Mouse (Mus musculus) MEL (cell line): Measurements from ENCODE around the gene Serpinb11. TPM values are rescaled to one million over a fixed set of nuclear protein-coding genes. Genes with fewer than 3 reads are reported as not detected.

ENCODE experiments used
- DNase-seq: peaks from one replicate; pipeline ENCODE4 v3.0.0; 2011; ENCODE audit warnings: low read depth, low spot score
- H3K27ac ChIP-seq: 2 replicates; pipeline ENCODE4 v1.5.1; 2012; ENCODE audit warnings: low read depth, mild to moderate bottlenecking, control low read depth, low read length, moderate library complexity; ENCODE audit not compliant: control insufficient read depth
- H3K27me3 ChIP-seq, 2 experiments: fragments of 150-350 bp in 1 of 2; sonication (generic) in 1 of 2; 2 replicates each; pipeline ENCODE4 v1.6.1; 2012; ENCODE audit warnings: low read length in 2 of 2, mild to moderate bottlenecking in 2 of 2, improper control_type of control experiment in 1 of 2, moderate library complexity in 1 of 2; ENCODE audit not compliant: insufficient read depth in 2 of 2, control insufficient read depth in 1 of 2
- H3K36me3 ChIP-seq, 2 experiments: 2 replicates each; pipeline ENCODE4 v1.6.1; 2012 to 2014; ENCODE audit warnings: low read length in 2 of 2, improper control_type of control experiment in 1 of 2, inconsistent platforms in 1 of 2, mild to moderate bottlenecking in 1 of 2; ENCODE audit not compliant: insufficient read depth in 2 of 2, control insufficient read depth in 1 of 2
- H3K4me1 ChIP-seq, 2 experiments: fragments of 150-350 bp in 1 of 2; sonication (generic) in 1 of 2; 2 replicates each; pipeline ENCODE4 v1.6.1; 2012; ENCODE audit warnings: low read length in 2 of 2, improper control_type of control experiment in 1 of 2, mild to moderate bottlenecking in 1 of 2; ENCODE audit not compliant: insufficient read depth in 2 of 2, control insufficient read depth in 1 of 2
- H3K4me3 ChIP-seq, 2 experiments: fragments of 150-350 bp in 1 of 2; sonication (generic) in 1 of 2; 2 replicates each; pipeline ENCODE4 v1.5.1; 2012; ENCODE audit warnings: low read depth in 2 of 2, low read length in 2 of 2, mild to moderate bottlenecking in 2 of 2, moderate library complexity in 2 of 2, control low read depth in 1 of 2, improper control_type of control experiment in 1 of 2; ENCODE audit not compliant: control insufficient read depth in 1 of 2, insufficient read depth in 1 of 2
- H3K79me2 ChIP-seq: 2 replicates; pipeline ENCODE4 v1.6.1; 2012; ENCODE audit warnings: mild to moderate bottlenecking, low read length, moderate library complexity; ENCODE audit not compliant: control insufficient read depth, poor library complexity, insufficient read depth
- H3K9ac ChIP-seq: 2 replicates; pipeline ENCODE4 v1.6.1; 2012; ENCODE audit warnings: low read depth, mild to moderate bottlenecking, control low read depth, low read length, moderate library complexity; ENCODE audit not compliant: control insufficient read depth, poor library complexity, severe bottlenecking
- H3K9me3 ChIP-seq: fragments of 150-350 bp; sonication (generic); replicated peaks from 2 replicates; pipeline ENCODE4 v1.6.1; 2012; ENCODE audit warnings: mild to moderate bottlenecking, low read length, improper control_type of control experiment, moderate library complexity; ENCODE audit not compliant: insufficient read depth
- BHLHE40 ChIP-seq: IDR thresholded peaks from 2 replicates; pipeline ENCODE4 v1.6.1; 2012; ENCODE audit warnings: low read depth, mild to moderate bottlenecking, inconsistent platforms, low read length, improper control_type of control experiment, borderline replicate concordance
- CHD1 ChIP-seq: IDR thresholded peaks from 2 replicates; pipeline ENCODE4 v1.6.1; 2012; ENCODE audit warnings: low read depth, mild to moderate bottlenecking, inconsistent platforms, low read length, improper control_type of control experiment
- CHD2 ChIP-seq: IDR thresholded peaks from 2 replicates; pipeline ENCODE4 v1.6.1; 2011; ENCODE audit warnings: low read length, improper control_type of control experiment
- CTCF ChIP-seq, 3 experiments: IDR thresholded peaks in 2 of 3; conservative IDR thresholded peaks in 1 of 3; 2 replicates each; pipeline ENCODE4 v1.5.1; 2011 to 2012; ENCODE audit warnings: low read length in 3 of 3, low read depth in 2 of 3, mild to moderate bottlenecking in 2 of 3, improper control_type of control experiment in 1 of 3, inconsistent platforms in 1 of 3, mixed read lengths in 1 of 3, moderate library complexity in 1 of 3; ENCODE audit not compliant: control insufficient read depth in 1 of 3, insufficient read depth in 1 of 3, poor library complexity in 1 of 3, severe bottlenecking in 1 of 3
- E2F4 ChIP-seq: IDR thresholded peaks from 2 replicates; pipeline ENCODE4 v1.6.1; 2011; ENCODE audit warnings: low read depth, low read length, improper control_type of control experiment, borderline replicate concordance
- EP300 ChIP-seq, 2 experiments: IDR thresholded peaks; 2 replicates each; pipeline ENCODE4 v1.6.1; 2011; ENCODE audit warnings: improper control_type of control experiment in 2 of 2, low read length in 2 of 2, low read depth in 1 of 2, mild to moderate bottlenecking in 1 of 2
- ETS1 ChIP-seq: IDR thresholded peaks from 2 replicates; pipeline ENCODE4 v1.6.1; 2012; ENCODE audit warnings: low read depth, mild to moderate bottlenecking, inconsistent platforms, low read length, improper control_type of control experiment, moderate library complexity
- GABPA ChIP-seq: IDR thresholded peaks from 2 replicates; pipeline ENCODE4 v1.6.1; 2012; ENCODE audit warnings: low read depth, mild to moderate bottlenecking, inconsistent platforms, low read length, improper control_type of control experiment, moderate library complexity
- GATA1 ChIP-seq: IDR thresholded peaks from 2 replicates; pipeline ENCODE4 v1.6.1; 2011; ENCODE audit warnings: low read depth, low read length, improper control_type of control experiment
- HCFC1 ChIP-seq: IDR thresholded peaks from 2 replicates; pipeline ENCODE4 v1.6.1; 2012; ENCODE audit warnings: low read depth, mild to moderate bottlenecking, inconsistent platforms, low read length, improper control_type of control experiment, moderate library complexity
- JUND ChIP-seq: IDR thresholded peaks from 2 replicates; pipeline ENCODE4 v1.6.1; 2011; ENCODE audit warnings: low read depth, mild to moderate bottlenecking, improper control_type of control experiment, low read length
- KAT2A ChIP-seq: conservative IDR thresholded peaks from 2 replicates; pipeline ENCODE4 v1.6.1; 2012; ENCODE audit warnings: low read depth, low read length, improper control_type of control experiment, inconsistent platforms
- MAFK ChIP-seq: IDR thresholded peaks from 2 replicates; pipeline ENCODE4 v1.6.1; 2011; ENCODE audit warnings: low read depth, mild to moderate bottlenecking, low read length, improper control_type of control experiment, borderline replicate concordance
- MAX ChIP-seq: IDR thresholded peaks from 2 replicates; pipeline ENCODE4 v1.6.1; 2011; ENCODE audit warnings: low read length, improper control_type of control experiment
- MAZ ChIP-seq: IDR thresholded peaks from 2 replicates; pipeline ENCODE4 v1.6.1; 2012; ENCODE audit warnings: low read depth, mild to moderate bottlenecking, inconsistent platforms, low read length, improper control_type of control experiment
- MEF2A ChIP-seq: IDR thresholded peaks from 2 replicates; pipeline ENCODE4 v1.6.1; 2014; ENCODE audit warnings: low read depth, mild to moderate bottlenecking, inconsistent platforms, low read length, improper control_type of control experiment; ENCODE audit not compliant: poor library complexity, insufficient replicate concordance, severe bottlenecking; ENCODE audit errors: extremely low read depth
- MYC ChIP-seq: IDR thresholded peaks from 2 replicates; pipeline ENCODE4 v1.6.1; 2011; ENCODE audit warnings: low read depth, mild to moderate bottlenecking, low read length, improper control_type of control experiment, moderate library complexity
- NELFE ChIP-seq: IDR thresholded peaks from 2 replicates; pipeline ENCODE4 v1.6.1; 2011; ENCODE audit warnings: low read depth, low read length, improper control_type of control experiment
- NRF1 ChIP-seq: IDR thresholded peaks from 2 replicates; pipeline ENCODE4 v1.6.1; 2014; ENCODE audit warnings: low read depth, mild to moderate bottlenecking, inconsistent platforms, low read length, improper control_type of control experiment, moderate library complexity; ENCODE audit not compliant: poor library complexity, insufficient read depth, severe bottlenecking
- RCOR1 ChIP-seq: IDR thresholded peaks from 2 replicates; pipeline ENCODE4 v1.6.1; 2012; ENCODE audit warnings: low read depth, mild to moderate bottlenecking, inconsistent platforms, low read length, improper control_type of control experiment
- SIN3A ChIP-seq: IDR thresholded peaks from 2 replicates; pipeline ENCODE4 v1.6.1; 2012; ENCODE audit warnings: low read length, improper control_type of control experiment, inconsistent platforms
- SMC3 ChIP-seq: IDR thresholded peaks from 2 replicates; pipeline ENCODE4 v1.6.1; 2011; ENCODE audit warnings: low read depth, low read length, improper control_type of control experiment
- TAL1 ChIP-seq: IDR thresholded peaks from 2 replicates; pipeline ENCODE4 v1.6.1; 2012; ENCODE audit warnings: mild to moderate bottlenecking, inconsistent platforms, low read length, moderate library complexity, mixed read lengths
- TBP ChIP-seq: IDR thresholded peaks from 2 replicates; pipeline ENCODE4 v1.8.0; 2011; ENCODE audit warnings: low read depth, low read length, improper control_type of control experiment
- TCF12 ChIP-seq: IDR thresholded peaks from 2 replicates; pipeline ENCODE4 v1.6.1; 2014; ENCODE audit warnings: low read depth, mild to moderate bottlenecking, inconsistent platforms, low read length, improper control_type of control experiment, moderate library complexity
- UBTF ChIP-seq: IDR thresholded peaks from 2 replicates; pipeline ENCODE4 v1.6.1; 2012; ENCODE audit warnings: low read depth, mild to moderate bottlenecking, inconsistent platforms, low read length, improper control_type of control experiment, moderate library complexity, borderline replicate concordance; ENCODE audit not compliant: insufficient read depth
- USF1 ChIP-seq: IDR thresholded peaks from 2 replicates; pipeline ENCODE4 v1.6.1; 2014; ENCODE audit warnings: low read depth, mild to moderate bottlenecking, inconsistent platforms, low read length, improper control_type of control experiment, moderate library complexity
- USF2 ChIP-seq, 2 experiments: IDR thresholded peaks; 2 replicates each; pipeline ENCODE4 v1.6.1; 2011 to 2012; ENCODE audit warnings: improper control_type of control experiment in 2 of 2, low read length in 2 of 2, borderline replicate concordance in 1 of 2, inconsistent platforms in 1 of 2, low read depth in 1 of 2, mild to moderate bottlenecking in 1 of 2; ENCODE audit not compliant: insufficient read depth in 1 of 2
- ZKSCAN1 ChIP-seq: IDR thresholded peaks from 2 replicates; pipeline ENCODE4 v1.6.1; 2012; ENCODE audit warnings: low read depth, mild to moderate bottlenecking, inconsistent platforms, low read length, improper control_type of control experiment, moderate library complexity
- ZNF384 ChIP-seq: IDR thresholded peaks from 2 replicates; pipeline ENCODE4 v1.6.1; 2012; ENCODE audit warnings: low read depth, mild to moderate bottlenecking, inconsistent platforms, low read length, improper control_type of control experiment
- polyA plus RNA-seq, 2 experiments: library from polyadenylated mRNA; stranded (reverse) in 1 of 2; unstranded in 1 of 2; fragments of >175 nt in 1 of 2; fragments of >200 nt in 1 of 2; gene quantifications; 2 replicates each; pipeline versions ENCODE4 v1.2.1 to v1.2.4; 2012; ENCODE audit warnings: low replicate concordance in 2 of 2, low read depth in 1 of 2; ENCODE audit not compliant: insufficient read length in 2 of 2, insufficient read depth in 1 of 2, missing spikeins in 1 of 2
- total RNA-seq: library from RNA; depleted of rRNA; stranded (reverse); fragments of 300-350 nt; gene quantifications from 2 replicates; pipeline ENCODE4 v1.2.3, GENCODE M21; 2012

Serpinb11 gene
- total and polyA plus RNA-seq, 3 experiments, result not detected

GRCm38 (mm10) chr1:107351115-107351514, 9.9 kb upstream of the Serpinb11 start:
- TF ChIP-seq RCOR1 (no peak), GATA1 (no peak), USF1 (no peak), GABPA (no peak), HCFC1 (no peak), CHD1 (no peak), TAL1 (no peak), ZNF384 (no peak), MAX (no peak), CTCF (IDR thresholded peaks at IDR 0.05 in 2 of 3, conservative IDR thresholded peaks at IDR 0.05 in 1 of 3; ENCODE audit: control insufficient read depth in 1 of 3, insufficient read depth in 1 of 3, low read depth in 2 of 3, low read length in 3 of 3, poor library complexity in 1 of 3, severe bottlenecking in 1 of 3) (no peak), KAT2A (no peak), CHD2 (no peak), MYC (no peak), E2F4 (no peak), TCF12 (no peak), SIN3A (no peak), MAZ (no peak), MEF2A (no peak), MAFK (no peak)
- no peaks in the 10 kb centered on the region for H3K27me3 ChIP-seq
- no peaks in the 10 kb centered on the region for H3K4me1 ChIP-seq
- DNase-seq, result no peak
- H3K9ac ChIP-seq, result no peak overlapping the region
- H3K36me3 ChIP-seq, result no peaks in the 10 kb centered on the region
- H3K4me3 ChIP-seq, result no peak overlapping the region
- H3K9me3 ChIP-seq, result no peaks in the 10 kb centered on the region
- H3K79me2 ChIP-seq, result no peaks in the 10 kb centered on the region
- H3K27ac ChIP-seq, result no peak overlapping the region

- peak; percentile 66 for DNase-seq
- H3K9ac ChIP-seq, result no peak overlapping the region
- TF ChIP-seq E2F4 (no peak), NRF1 (no peak), TCF12 (no peak), ETS1 (no peak), CTCF (IDR thresholded peaks at IDR 0.05 in 2 of 3, conservative IDR thresholded peaks at IDR 0.05 in 1 of 3; ENCODE audit: control insufficient read depth in 1 of 3, insufficient read depth in 1 of 3, low read depth in 2 of 3, low read length in 3 of 3, poor library complexity in 1 of 3, severe bottlenecking in 1 of 3) (peak; percentile 52 to 91 (median 91)), ZKSCAN1 (no peak), HCFC1 (no peak), JUND (no peak), TAL1 (no peak), GABPA (no peak), UBTF (no peak), CHD2 (no peak), CHD1 (no peak), SIN3A (no peak), NELFE (no peak), MYC (0 out of 2 replicates have a peak, but pooled peaks have one; percentile 34), USF2 (IDR thresholded peaks at IDR 0.05; ENCODE audit: borderline replicate concordance in 1 of 2, insufficient read depth in 1 of 2, low read depth in 1 of 2, low read length in 2 of 2) (no peak), MAX (no peak), TBP (no peak), USF1 (no peak), ZNF384 (no peak), BHLHE40 (no peak), SMC3 (peak; percentile 86), EP300 (IDR thresholded peaks at IDR 0.05; ENCODE audit: low read depth in 1 of 2, low read length in 2 of 2) (no peak)
Observed at GRCm38 (mm10) chr1:107353046-107353445, 8.0 kb upstream of the Serpinb11 start.

More at GRCm38 (mm10) chr1:107353046-107353445, 8.0 kb upstream of the Serpinb11 start:
- no peak overlapping the region for H3K4me3 ChIP-seq
- no peaks in the 10 kb centered on the region for H3K36me3 ChIP-seq
- H3K79me2 ChIP-seq, result no peaks in the 10 kb centered on the region
- no peak overlapping the region for H3K27ac ChIP-seq
- H3K9me3 ChIP-seq, result no peaks in the 10 kb centered on the region
- no peaks in the 10 kb centered on the region; a peak in 1 of 4 replicates for H3K27me3 ChIP-seq
- no peaks in the 10 kb centered on the region for H3K4me1 ChIP-seq
